Mouse (Mus musculus) bone marrow macrophage, adult 2 months (primary cell): ENCODE data around the gene Olfr623.

ENCODE experiments used
- CTCF ChIP-seq: IDR thresholded peaks from 2 replicates; pipeline ENCODE4 v1.5.1; 2012; ENCODE audit warnings: low read depth, mild to moderate bottlenecking, low read length, moderate library complexity
- POLR2A ChIP-seq: IDR thresholded peaks from 2 replicates; pipeline ENCODE4 v1.6.1; 2012; ENCODE audit warnings: mild to moderate bottlenecking, low read depth, low read length, borderline replicate concordance

DNA sequence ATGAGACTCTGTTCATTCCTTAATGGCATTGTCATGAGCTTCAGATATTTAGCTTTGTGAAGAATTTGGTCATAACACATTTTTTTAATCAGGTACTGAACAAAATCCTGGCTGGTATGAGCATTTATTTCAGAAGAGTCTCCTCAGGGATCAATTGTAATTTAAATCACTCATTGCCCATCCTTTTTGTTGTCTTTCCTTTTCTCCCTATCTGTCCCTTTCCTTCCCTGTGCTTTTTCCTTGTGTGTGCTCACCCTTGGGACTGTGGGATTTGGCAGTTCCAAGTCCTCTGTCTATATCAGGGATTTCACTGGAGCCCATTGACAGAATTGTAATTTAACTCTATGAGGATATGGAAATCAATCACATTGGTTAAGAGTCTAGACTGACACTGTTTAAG, at the start of gene Olfr623:
- TF ChIP-seq POLR2A (no peak), CTCF (no peak)
